Mouse (Mus musculus) bone marrow macrophage, adult 2 months (primary cell): ENCODE data around the gene Btg3.

Source experiments
- CTCF ChIP-seq: IDR thresholded peaks from 2 replicates; pipeline ENCODE4 v1.5.1; 2012; ENCODE audit warnings: low read depth, mild to moderate bottlenecking, low read length, moderate library complexity
- POLR2A ChIP-seq: IDR thresholded peaks from 2 replicates; pipeline ENCODE4 v1.6.1; 2012; ENCODE audit warnings: mild to moderate bottlenecking, low read depth, low read length, borderline replicate concordance

- TF ChIP-seq CTCF (no peak), POLR2A (no peak)
Observed at GRCm38 (mm10) chr16:78373743-78374142, 3.2 kb downstream of the Btg3 start.
